Mouse (Mus musculus): ENCODE measurements around the gene Exoc4. TPM values are rescaled to one million over a fixed set of nuclear protein-coding genes. Genes with fewer than 3 reads are reported as not detected.

The Exoc4 gene
- 8.6 TPM for polyA plus RNA-seq (2014; fragmentation: Illumina TruSeq; extraction: RNeasy Lipid Tissue Mini Kit (QIAGEN cat#74804); ENCODE audit: low read depth, low replicate concordance)

GRCm38 (mm10) chr6:33248894-33249758, at the start of gene Exoc4:
Exoc4 (plus strand) TSS chr6:33249085.

Other genes with a start within 250 kb of the Exoc4 start
- gene Chchd3, start 188.8 kb upstream of the Exoc4 start, polyA plus RNA-seq (2014; fragmentation: Illumina TruSeq; extraction: RNeasy Lipid Tissue Mini Kit (QIAGEN cat#74804); ENCODE audit: low read depth, low replicate concordance), result 399 TPM